Mouse (Mus musculus): ENCODE results near the gene Ap3b2. TPM values are rescaled to one million over a fixed set of nuclear protein-coding genes. Genes with fewer than 3 reads are reported as not detected.

The Ap3b2 gene
- polyA plus RNA-seq, 1 experiment: not detected

DNA sequence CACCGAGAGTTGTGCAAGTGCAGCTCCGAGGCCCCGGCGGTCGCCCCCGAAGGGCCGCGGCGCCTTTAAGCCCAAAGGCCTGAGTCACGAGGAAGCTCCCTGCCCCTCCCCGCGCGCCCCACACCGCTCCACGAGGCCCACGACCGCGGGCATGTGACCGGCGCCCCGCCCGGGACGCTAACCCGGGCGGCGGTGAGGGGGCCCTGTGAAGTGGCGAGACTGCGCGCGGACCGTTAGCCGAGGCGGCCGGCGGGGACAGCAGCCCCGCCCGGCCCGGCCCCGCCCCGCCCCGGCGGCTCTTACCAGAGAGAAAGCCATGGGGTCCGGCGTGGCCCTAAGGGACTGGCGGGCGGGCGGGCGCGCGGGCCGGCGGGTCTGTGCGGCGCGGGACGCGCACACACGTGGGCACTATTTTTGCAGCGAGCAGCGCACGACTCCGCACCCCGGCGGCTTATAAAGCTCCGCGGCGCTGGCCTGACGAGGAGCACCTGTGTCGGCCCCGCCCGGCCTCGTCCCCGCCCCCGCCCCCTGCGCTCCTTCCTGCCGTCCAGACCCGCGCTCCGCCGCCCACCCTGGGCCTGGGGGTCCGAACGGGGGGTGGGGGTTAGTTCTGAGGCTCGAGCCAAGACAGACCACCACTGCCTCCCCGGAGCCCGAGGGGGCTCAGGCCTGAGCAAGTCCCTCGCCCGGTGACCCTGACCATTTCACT lies 39.2 kb downstream of the Ap3b2 start:
- H3K27ac ChIP-seq (ENCODE audit: insufficient read depth, low read depth, low read length): no peak overlapping the region
- 2% methylated on average over 73 of the region's 87 CpGs for WGBS

GRCm38 (mm10) chr7:81453443-81454274 lies 40.1 kb downstream of the Ap3b2 start:
- no peak for TF ChIP-seq POLR2A (IDR thresholded peaks at IDR 0.05; ENCODE audit: insufficient read depth, low read depth, low read length)
- peak; percentile 51; the same call in 1 of the 2 replicates for TF ChIP-seq CTCF (IDR thresholded peaks at IDR 0.05; ENCODE audit: insufficient read depth, low read depth, low read length)
- 2% methylated on average over 84 of the region's 84 CpGs for WGBS
- H3K4me1 ChIP-seq (ENCODE audit: control insufficient read depth, insufficient read depth, low read length): peaks cover 20% of the 10 kb centered on the region
- H3K27ac ChIP-seq (ENCODE audit: insufficient read depth, low read depth, low read length): peak overlapping the region; percentile 21; the same call in 1 of the 2 replicates
- peak overlapping the region; percentile 65 for H3K4me3 ChIP-seq (ENCODE audit: insufficient read depth, low read depth, low read length)

More for the DNA sequence above, 39.2 kb downstream of the Ap3b2 start:
- Histone ChIP-seq H3K4me1 (ENCODE audit: control insufficient read depth, insufficient read depth, low read length) (peaks cover 20% of the 10 kb centered on the region), H3K4me3 (ENCODE audit: insufficient read depth, low read depth, low read length) (peak overlapping the region; percentile 65)
- TF ChIP-seq POLR2A (IDR thresholded peaks at IDR 0.05; ENCODE audit: insufficient read depth, low read depth, low read length) (no peak), CTCF (IDR thresholded peaks at IDR 0.05; ENCODE audit: insufficient read depth, low read depth, low read length) (no peak)

- H3K4me1 ChIP-seq (ENCODE audit: control insufficient read depth, insufficient read depth, low read length): peaks cover 20% of the 10 kb centered on the region
- 16% methylated on average over 21 of the region's 21 CpGs for WGBS
- TF ChIP-seq CTCF (IDR thresholded peaks at IDR 0.05; ENCODE audit: insufficient read depth, low read depth, low read length): no peak
- no peak for TF ChIP-seq POLR2A (IDR thresholded peaks at IDR 0.05; ENCODE audit: insufficient read depth, low read depth, low read length)
- peak overlapping the region; percentile 65; the same call in 1 of the 2 replicates for H3K4me3 ChIP-seq (ENCODE audit: insufficient read depth, low read depth, low read length)
- H3K27ac ChIP-seq (ENCODE audit: insufficient read depth, low read depth, low read length): peak overlapping the region; percentile 21; the same call in 1 of the 2 replicates
These were observed 40.7 kb downstream of the Ap3b2 start for GRCm38 (mm10) chr7:81452971-81453441.

Other genes starting within 250 kb of the Ap3b2 start
- 2,532 TPM in 1 of 2 replicates, not detected in the other for gene Rps17, start 148.7 kb downstream of the Ap3b2 start, polyA plus RNA-seq (2012; ENCODE audit: insufficient read depth, insufficient read length, low replicate concordance, missing spikeins)
- gene Cpeb1, start 38.5 kb downstream of the Ap3b2 start, polyA plus RNA-seq (2012; ENCODE audit: insufficient read depth, insufficient read length, low replicate concordance, missing spikeins): not detected in 2 replicates
- not detected in 2 replicates for gene BC048679, start 4.4 kb upstream of the Ap3b2 start, polyA plus RNA-seq (2012; ENCODE audit: insufficient read depth, insufficient read length, low replicate concordance, missing spikeins)
- gene Fsd2, start 73.0 kb upstream of the Ap3b2 start, polyA plus RNA-seq (2012; ENCODE audit: insufficient read depth, insufficient read length, low replicate concordance, missing spikeins): not detected in 2 replicates
- gene Whamm, start 77.3 kb upstream of the Ap3b2 start, polyA plus RNA-seq (2012; ENCODE audit: insufficient read depth, insufficient read length, low replicate concordance, missing spikeins): not detected in 2 replicates
- not detected in 2 replicates for gene Homer2, start 213.6 kb upstream of the Ap3b2 start, polyA plus RNA-seq (2012; ENCODE audit: insufficient read depth, insufficient read length, low replicate concordance, missing spikeins)

Measured in olfactory bulb, adult 2 months (tissue).